Mouse (Mus musculus): ENCODE results near the gene Pkd1l3. TPM values are rescaled to one million over a fixed set of nuclear protein-coding genes. Genes with fewer than 3 reads are reported as not detected.

The Pkd1l3 gene
- total RNA-seq, 2 experiments from 2014 or later, result 2.0 to 3.1 TPM

GRCm38 (mm10) chr8:109628638-109629037, 14.3 kb downstream of the Pkd1l3 start:
- DNase-seq (ENCODE audit: low spot score in 2 of 2), result peak; percentile 22 to 44

GRCm38 (mm10) chr8:109632498-109632897, 18.2 kb downstream of the Pkd1l3 start:
- DNase-seq (ENCODE audit: low spot score in 2 of 2), result peak; percentile 28 to 67

- no peak for DNase-seq (ENCODE audit: low spot score in 2 of 2)
Observed at GRCm38 (mm10) chr8:109635146-109635545, 20.8 kb downstream of the Pkd1l3 start.

DNA sequence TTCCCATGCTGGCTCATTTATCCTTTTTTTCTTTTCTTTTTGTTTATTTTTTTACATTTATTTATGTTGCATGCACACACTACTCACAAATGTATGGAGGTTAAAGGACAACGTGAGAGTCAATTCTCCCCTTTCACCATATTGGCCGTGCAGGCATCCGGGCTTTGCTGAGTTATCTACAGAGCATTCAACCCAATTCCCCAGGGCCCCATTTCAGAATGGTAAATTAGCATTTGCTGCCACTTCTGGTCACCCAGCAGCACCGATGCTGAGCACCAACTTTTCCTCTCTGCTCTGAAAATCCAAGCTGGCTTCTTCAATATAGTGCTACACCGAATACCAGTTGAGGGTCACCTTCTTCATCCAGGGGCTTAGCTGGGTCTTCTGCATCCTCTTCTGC, 24.5 kb downstream of the Pkd1l3 start:
- no peak for DNase-seq (ENCODE audit: low spot score in 2 of 2)

GRCm38 (mm10) chr8:109640410-109640809, 26.1 kb downstream of the Pkd1l3 start:
- DNase-seq (ENCODE audit: low spot score in 2 of 2), result no peak

DNA sequence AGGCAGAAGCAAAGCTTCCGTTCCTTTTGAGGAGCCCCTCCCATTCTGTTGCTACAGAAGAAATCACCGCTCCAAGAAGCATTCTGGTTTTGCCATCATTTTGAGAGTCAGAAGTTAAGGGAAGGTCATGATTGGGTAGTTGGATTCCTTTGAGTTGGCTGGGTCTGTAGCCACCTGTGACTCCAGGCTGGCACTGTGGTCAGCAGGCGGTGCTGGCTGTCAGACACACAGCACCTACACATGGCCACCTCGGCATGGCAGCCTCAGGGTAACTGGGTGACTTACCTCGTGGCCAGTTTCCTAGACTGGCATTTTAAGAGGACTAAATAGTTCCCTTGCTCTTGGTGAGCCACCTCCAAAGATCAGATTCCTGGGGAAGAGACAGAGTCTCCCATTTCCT, 26.9 kb downstream of the Pkd1l3 start:
- no peak for DNase-seq (ENCODE audit: low spot score in 2 of 2)

DNA sequence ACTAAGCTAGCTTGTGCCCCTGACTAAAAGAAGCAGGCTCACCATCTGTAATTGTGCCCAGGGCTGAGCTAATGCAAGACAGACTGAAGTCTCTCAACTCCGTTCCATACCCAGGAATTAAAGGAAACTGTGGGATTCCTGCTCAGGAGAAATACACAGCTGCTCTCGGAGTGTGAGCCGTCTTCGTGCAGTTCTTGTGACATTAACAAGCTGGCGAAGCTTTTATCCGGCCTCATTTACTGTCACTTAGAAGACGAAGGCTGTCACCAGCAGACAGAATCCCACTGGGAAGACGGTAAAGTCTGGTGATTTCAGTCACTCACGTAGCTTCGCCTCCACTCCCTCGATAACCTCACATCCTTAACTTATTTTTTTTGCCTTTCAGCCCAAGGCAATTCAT, 33.0 kb downstream of the Pkd1l3 start:
- peak; percentile 31 to 52 for DNase-seq (ENCODE audit: low spot score in 2 of 2)

DNA sequence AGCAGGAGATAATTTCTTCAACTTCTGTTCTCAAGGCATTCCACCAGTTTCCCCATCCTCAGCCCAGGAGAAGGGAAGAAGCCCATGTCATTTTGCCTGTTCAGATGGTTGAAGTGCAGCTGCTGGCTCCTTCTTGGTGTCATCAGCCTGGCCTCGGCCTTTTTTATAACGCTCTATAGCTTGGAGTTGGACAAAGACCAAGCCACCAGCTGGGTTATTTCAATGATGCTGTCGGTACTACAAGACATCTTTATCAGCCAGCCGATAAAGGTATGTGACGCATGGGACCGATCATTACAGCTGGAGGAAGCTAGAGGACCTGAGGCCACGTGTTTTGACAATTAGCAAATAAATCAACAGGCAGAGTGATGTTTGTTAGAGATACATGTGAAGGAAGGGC, 34.2 kb downstream of the Pkd1l3 start:
- no peak for DNase-seq (ENCODE audit: low spot score in 2 of 2)

DNA sequence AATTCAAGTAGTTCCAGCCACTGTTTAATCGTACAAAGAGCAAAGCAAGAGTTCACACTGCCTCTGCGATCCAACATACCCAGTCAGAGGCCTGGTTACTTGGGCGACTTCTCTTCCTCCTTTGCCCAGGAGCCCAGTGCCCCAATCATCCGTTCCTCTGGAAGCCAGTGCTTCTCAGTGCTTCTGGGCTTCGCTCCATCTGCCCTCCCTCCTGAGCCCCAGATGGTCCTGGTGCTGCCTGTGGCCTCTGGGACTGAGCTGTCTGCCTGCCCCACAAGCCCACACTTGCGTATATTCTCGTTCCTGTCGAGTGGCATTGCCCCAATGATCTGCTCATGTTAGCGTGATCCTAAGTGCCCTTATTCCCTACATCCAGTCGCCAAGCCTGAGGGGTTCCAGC, 36.5 kb downstream of the Pkd1l3 start:
- DNase-seq (ENCODE audit: low spot score in 2 of 2), result no peak

GRCm38 (mm10) chr8:109656860-109657259, 42.5 kb downstream of the Pkd1l3 start:
- peak in 1 of 2 experiments; percentile 74 for DNase-seq (ENCODE audit: low spot score in 2 of 2)

DNA sequence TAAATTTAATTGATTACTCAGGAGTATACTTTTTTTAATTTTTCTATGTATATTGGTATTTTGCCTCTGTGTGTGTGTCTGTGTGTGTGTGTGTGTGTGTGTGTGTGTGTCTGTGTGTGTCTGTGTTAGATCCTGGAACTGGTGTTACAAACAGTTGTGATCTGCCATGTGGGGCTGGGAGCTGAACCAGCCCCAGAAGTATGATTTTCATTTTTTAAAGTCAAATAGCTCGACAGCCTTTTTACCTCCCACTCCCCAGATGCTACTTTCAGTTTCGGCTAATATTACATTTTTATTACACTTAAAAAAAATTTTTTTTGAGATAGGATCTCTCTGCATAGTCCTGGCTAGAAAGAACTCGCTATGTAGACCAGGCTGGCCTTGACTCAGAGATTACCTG, 48.0 kb downstream of the Pkd1l3 start:
- peak; percentile 50 to 87 for DNase-seq (ENCODE audit: low spot score in 2 of 2)

DNA sequence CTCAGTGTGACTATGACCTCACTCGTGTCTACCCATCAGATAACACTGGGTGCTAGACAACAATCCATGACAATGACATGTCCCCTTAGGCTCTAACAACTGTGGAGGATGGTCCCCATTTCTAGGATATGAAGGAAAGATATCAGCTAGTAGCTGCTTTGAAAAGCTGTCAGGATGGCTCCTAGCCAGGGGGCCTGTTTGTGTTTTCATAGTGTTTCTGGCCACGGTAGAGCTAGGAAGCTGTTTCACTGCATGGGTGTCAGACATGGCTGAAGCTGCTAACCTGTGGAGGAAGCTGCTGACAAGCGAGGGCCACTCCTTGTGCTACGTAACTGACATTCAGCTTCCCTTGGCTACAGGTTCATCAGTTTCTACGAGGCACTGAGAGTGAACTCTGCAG, 52.3 kb downstream of the Pkd1l3 start:
- peak in 1 of 2 experiments; percentile 55 for DNase-seq (ENCODE audit: low spot score in 2 of 2)

DNA sequence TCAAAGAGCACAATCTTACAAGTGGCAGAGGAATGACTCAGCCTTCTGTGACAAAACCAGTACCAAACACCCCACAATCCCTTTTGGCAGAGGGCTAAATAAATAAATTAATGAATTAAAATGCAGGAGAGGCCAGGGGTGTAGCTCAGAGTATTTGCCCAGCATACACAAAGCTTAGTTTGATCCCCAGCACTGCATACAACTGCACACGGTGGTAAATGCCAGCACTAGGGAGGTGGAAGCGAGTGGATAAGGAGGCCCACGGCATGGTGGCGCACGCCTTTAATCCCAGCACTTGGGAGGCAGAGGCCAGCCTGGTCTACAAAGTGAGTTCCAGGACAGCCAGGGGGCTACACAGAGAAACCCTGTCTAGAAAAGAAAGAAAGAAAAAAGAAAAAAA, 58.3 kb downstream of the Pkd1l3 start:
- DNase-seq (ENCODE audit: low spot score in 2 of 2), result no peak

GRCm38 (mm10) chr8:109673596-109673995, 59.3 kb downstream of the Pkd1l3 start:
- DNase-seq (ENCODE audit: low spot score in 2 of 2), result no peak

DNA sequence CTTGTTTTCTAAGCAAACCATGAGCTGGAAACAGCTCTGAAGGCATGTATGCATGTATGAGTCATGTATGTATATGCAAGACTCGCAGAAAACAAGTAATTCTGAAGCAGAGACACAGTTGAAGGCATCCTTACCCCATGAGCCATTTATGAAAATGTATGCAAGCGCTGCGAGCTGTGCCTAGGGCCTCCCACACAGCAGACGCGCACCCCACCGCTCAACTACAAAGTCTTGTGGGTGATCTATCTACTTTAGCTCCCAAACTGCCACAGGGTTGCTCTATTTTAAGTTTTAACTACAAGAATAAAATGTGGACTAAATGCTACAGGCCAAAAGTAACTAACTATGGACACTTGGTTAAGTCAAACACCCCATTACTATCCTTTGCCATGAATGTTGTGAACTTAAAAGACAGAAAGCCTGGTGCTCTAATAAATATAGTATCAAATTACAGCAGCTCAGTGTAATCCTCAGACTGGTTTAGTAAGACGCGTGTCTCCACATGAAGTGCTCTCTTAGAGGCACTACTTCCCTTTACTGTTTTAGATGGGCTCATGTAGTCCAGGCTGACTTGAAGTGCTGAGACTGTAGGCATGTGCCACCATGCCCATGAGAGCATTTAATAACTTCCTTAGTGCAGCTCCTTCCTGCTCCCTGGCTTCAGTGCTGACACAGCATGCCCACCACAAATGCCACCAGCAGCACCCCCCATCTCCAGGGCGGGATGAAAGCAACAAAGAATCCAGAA, 61.8 kb downstream of the Pkd1l3 start:
- peak; percentile 42 to 80 for DNase-seq (ENCODE audit: low spot score in 2 of 2)

GRCm38 (mm10) chr8:109681535-109681934, 67.2 kb downstream of the Pkd1l3 start:
- no peak for DNase-seq (ENCODE audit: low spot score in 2 of 2)

GRCm38 (mm10) chr8:109682120-109682519, 67.8 kb downstream of the Pkd1l3 start:
- DNase-seq (ENCODE audit: low spot score in 2 of 2), result no peak

DNA sequence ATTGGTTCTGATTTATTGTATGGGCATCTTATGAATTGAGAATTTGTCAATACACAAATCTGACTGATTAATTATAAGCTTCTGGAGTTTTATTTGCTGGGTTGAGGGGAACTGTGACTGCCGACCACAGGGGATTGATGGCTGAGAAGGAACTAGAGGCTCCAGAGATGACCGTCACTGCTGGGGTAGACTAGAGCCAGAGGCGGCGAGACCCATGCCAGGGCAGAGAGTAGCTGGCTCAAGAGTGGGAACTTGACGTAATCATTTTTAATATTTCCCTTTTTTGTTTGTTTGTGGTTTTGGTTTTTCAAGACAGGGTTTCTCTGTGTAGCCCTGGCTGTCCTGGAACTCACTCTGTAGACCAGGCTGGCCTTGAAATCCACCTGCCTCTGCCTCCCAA, 72.9 kb downstream of the Pkd1l3 start:
- no peak for DNase-seq (ENCODE audit: low spot score in 2 of 2)

DNA sequence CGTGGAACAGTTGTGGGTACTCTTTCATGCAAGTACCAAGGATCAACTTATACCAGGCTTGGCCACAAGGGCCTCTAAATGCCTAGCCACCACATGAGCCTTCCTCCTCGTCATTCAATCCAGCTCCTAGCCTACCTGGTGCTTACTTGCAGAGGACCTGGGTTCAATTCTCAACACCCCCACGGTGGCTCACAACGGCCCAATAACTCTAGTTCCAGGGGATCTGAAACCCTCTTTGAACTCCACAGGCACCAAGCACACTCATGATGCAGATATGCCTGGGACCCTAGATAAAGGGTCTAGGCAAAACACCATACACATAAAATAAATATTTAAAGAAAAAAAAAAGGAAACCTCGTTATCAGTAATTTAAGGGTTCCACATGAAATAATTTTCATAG, 77.5 kb downstream of the Pkd1l3 start:
- no peak for DNase-seq (ENCODE audit: low spot score in 2 of 2)

DNA sequence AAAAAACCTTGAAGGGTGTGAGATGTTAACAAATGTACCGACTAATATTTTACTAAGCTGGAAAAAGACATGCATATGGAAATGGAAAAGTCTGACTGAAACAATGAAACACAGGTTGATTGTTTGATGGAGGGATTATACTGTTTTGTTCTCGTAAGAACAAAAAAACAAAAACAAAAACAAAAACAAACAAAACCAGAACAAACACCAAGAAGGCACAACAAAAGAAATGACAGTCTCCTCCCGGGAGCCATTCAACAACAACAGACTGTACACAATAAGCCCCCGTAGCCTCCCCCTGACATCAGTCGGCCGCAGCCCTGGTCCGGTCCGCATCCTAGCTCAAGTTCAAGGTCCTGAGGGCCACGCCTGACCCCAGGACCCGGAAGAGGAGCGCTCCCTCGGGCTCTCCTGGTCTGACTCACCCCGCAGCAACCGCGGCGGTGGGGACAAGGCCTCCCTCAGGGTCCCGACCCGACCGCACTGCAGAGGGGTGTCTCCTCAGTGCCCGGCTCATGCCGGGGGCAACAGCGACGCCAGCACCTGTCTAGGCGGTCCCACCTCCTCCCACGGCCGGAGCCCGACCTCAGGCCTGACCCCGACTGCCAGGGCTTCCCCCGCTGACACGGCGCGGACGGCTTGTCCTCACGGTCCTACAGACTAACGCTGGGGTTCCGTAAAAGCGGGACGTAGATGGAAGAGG, 78.3 kb downstream of the Pkd1l3 start:
- DNase-seq (ENCODE audit: low spot score in 2 of 2), result peak; percentile 26 to 40

DNA sequence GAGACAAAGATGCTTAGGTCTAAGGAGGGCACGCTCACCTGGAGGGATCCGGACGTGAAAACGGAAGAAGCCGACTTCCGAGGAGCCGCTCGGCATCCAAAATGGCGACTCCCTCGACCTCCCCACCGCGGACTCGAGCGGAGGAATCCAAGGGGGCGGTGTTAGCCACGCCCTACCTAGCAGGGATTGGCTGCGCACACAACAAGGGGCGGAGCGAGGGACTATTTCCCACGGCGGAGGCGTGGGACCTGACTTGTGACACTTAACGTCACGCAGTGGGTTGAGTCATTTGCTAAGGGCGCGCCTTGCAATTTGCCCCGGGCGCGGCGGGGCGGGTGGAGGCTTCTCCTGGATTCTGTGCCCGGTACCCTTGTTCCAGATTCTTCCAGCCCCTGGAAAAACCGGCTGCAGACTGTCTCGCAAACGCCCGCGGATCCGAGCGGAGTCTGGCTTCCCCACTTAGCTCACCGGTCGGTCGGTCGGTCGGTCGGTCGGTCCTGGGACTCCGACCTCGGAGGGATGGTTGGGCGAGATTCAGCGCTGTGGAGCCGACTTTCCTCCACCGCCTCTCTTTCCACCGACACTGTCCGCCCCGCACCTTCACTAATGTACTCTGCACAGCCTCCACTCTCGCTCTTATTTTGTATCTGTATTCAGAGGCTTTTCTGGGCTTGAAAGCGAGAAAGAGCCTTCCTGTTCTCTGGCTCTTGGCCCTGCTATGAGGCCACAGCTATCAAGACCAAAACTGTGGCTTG, 79.0 kb downstream of the Pkd1l3 start, which contains the start of gene Ist1:
TSS of gene Ist1 (minus strand) at position 115 of the 755 bp plus-strand sequence.
- DNase-seq (ENCODE audit: low spot score in 2 of 2), result peak; percentile 97 to 98

DNA sequence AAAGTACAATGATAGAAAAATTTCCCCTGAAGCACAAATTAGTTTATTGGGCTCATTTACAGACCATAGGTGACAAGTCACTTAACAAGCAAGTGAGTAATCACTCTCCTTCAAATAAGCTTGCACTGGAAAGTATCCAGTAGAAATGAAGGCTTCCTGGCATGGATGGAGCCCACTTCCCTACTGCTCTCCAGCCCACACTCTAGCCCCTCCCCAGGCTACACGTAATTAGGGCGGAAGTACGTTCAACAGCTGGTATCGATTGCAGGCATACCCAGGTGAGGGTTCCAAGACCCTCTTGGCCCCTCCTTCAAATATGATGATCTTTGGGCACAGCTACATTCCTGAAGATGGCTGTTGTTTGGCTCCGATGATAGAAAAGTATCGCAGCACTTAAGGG, 79.8 kb downstream of the Pkd1l3 start:
- no peak for DNase-seq (ENCODE audit: low spot score in 2 of 2)

Data from layer of hippocampus, adult 18-20 months (tissue).